9 mouse cellular contexts compared by ENCODE assay signal in genomic region chr2:24678538-24678937, GRCm38 (mm10).
DNase-seq lines count a peak whose midpoint lies in the region; ATAC-seq lines count a peak whose summit lies in the region.
"Had no signal": no experiment of that assay in that cellular context is flagged by ENCODE, and none has a peak within 500 bp of the region (broad histone marks: within the 10 kb centered on the region; RNA-seq: fewer than 3 reads in every experiment).

No protein-coding gene starts in this region.

- WGBS in hindbrain, embryonic 12.5 days, result 79% methylated on average over 5 of the region's 5 CpGs
- WGBS in hindbrain, embryonic 16.5 days, result 75% methylated on average over 5 of the region's 5 CpGs
- WGBS in midbrain, embryonic 13.5 days, result 81% methylated on average over 5 of the region's 5 CpGs
- WGBS in midbrain, embryonic 15.5 days, result 71% methylated on average over 5 of the region's 5 CpGs
- 58% methylated on average over 5 of the region's 5 CpGs for WGBS in intestine, embryonic 15.5 days
- WGBS in stomach, embryonic 16.5 days, result 51% methylated on average over 5 of the region's 5 CpGs

- peaks cover 10% of the 10 kb centered on the region; the same call in 1 of the 2 replicates for H3K27me3 ChIP-seq in hindbrain, embryonic 12.5 days
- H3K27me3 ChIP-seq in hindbrain, embryonic 16.5 days (replicated peaks; ENCODE audit: control insufficient read depth, insufficient read depth, low read length), result no peaks in the 10 kb centered on the region
- H3K27me3 ChIP-seq in midbrain, embryonic 13.5 days, result no peaks in the 10 kb centered on the region
- H3K27me3 ChIP-seq in midbrain, embryonic 15.5 days (replicated peaks), result no peaks in the 10 kb centered on the region
- no peaks in the 10 kb centered on the region; the same call in 1 of the 2 replicates for H3K27me3 ChIP-seq in intestine, embryonic 15.5 days (replicated peaks)
- no peaks in the 10 kb centered on the region for H3K27me3 ChIP-seq in stomach, embryonic 16.5 days (ENCODE audit: control insufficient read depth, insufficient read depth, low read length)

- peak overlapping the region; percentile 41; the same call in 1 of the 2 replicates for H3K4me2 ChIP-seq in hindbrain, embryonic 12.5 days (replicated peaks)
- no peak overlapping the region for H3K4me2 ChIP-seq in hindbrain, embryonic 16.5 days (ENCODE audit: low read length)
- H3K4me2 ChIP-seq in midbrain, embryonic 13.5 days (replicated peaks), result peak overlapping the region; percentile 42; the same call in 1 of the 2 replicates
- H3K4me2 ChIP-seq in midbrain, embryonic 15.5 days, result no peak overlapping the region
- peak overlapping the region; percentile 69 for H3K4me2 ChIP-seq in intestine, embryonic 15.5 days (replicated peaks)
- peak overlapping the region; percentile 58 for H3K4me2 ChIP-seq in stomach, embryonic 16.5 days (ENCODE audit: low read depth, low read length)

- ATAC-seq in hindbrain, embryonic 12.5 days (ENCODE audit: low FRiP score), result no peak
- no peak for ATAC-seq in hindbrain, embryonic 16.5 days
- ATAC-seq in midbrain, embryonic 13.5 days, result peak; percentile 5; the same call in 1 of the 2 replicates
- ATAC-seq in midbrain, embryonic 15.5 days (replicated peaks), result no peak
- no peak for ATAC-seq in intestine, embryonic 15.5 days
- ATAC-seq in stomach, embryonic 16.5 days (ENCODE audit: insufficient read depth, low FRiP score), result peak; percentile 87
- ATAC-seq: activated CD4-positive, CD25-positive, alpha-beta regulatory T cell, adult 4 months had no signal

- no peak overlapping the region for H3K4me3 ChIP-seq in hindbrain, embryonic 12.5 days
- H3K4me3 ChIP-seq in hindbrain, embryonic 16.5 days (ENCODE audit: low read length), result no peak overlapping the region
- no peak overlapping the region for H3K4me3 ChIP-seq in midbrain, embryonic 13.5 days (replicated peaks)
- H3K4me3 ChIP-seq in midbrain, embryonic 15.5 days, result no peak overlapping the region
- no peak overlapping the region for H3K4me3 ChIP-seq in intestine, embryonic 15.5 days (replicated peaks)
- H3K4me3 ChIP-seq in stomach, embryonic 16.5 days (replicated peaks; ENCODE audit: low read length), result peak overlapping the region; percentile 33

- DNase-seq in layer of hippocampus, adult 11-12 months (ENCODE audit: low spot score), result no peak

- H3K36me3 ChIP-seq in hindbrain, embryonic 12.5 days, result peaks cover 18% of the 10 kb centered on the region; the same call in 1 of the 2 replicates
- peaks cover 9% of the 10 kb centered on the region; the same call in 1 of the 2 replicates for H3K36me3 ChIP-seq in hindbrain, embryonic 16.5 days (ENCODE audit: control insufficient read depth, insufficient read depth, low read length)
- peaks cover 62% of the 10 kb centered on the region for H3K36me3 ChIP-seq in midbrain, embryonic 13.5 days
- peaks cover 12% of the 10 kb centered on the region for H3K36me3 ChIP-seq in midbrain, embryonic 15.5 days (replicated peaks)
- H3K36me3 ChIP-seq in intestine, embryonic 15.5 days, result no peaks in the 10 kb centered on the region
- H3K36me3 ChIP-seq in stomach, embryonic 16.5 days (ENCODE audit: control insufficient read depth, insufficient read depth, low read length), result no peaks in the 10 kb centered on the region

- no peaks in the 10 kb centered on the region for H3K9me3 ChIP-seq in hindbrain, embryonic 12.5 days (replicated peaks)
- H3K9me3 ChIP-seq in hindbrain, embryonic 16.5 days (ENCODE audit: control insufficient read depth, low read length), result no peaks in the 10 kb centered on the region
- H3K9me3 ChIP-seq in midbrain, embryonic 13.5 days, result no peaks in the 10 kb centered on the region
- no peaks in the 10 kb centered on the region for H3K9me3 ChIP-seq in midbrain, embryonic 15.5 days
- no peaks in the 10 kb centered on the region for H3K9me3 ChIP-seq in intestine, embryonic 15.5 days
- H3K9me3 ChIP-seq in stomach, embryonic 16.5 days (replicated peaks; ENCODE audit: control insufficient read depth, low read length), result no peaks in the 10 kb centered on the region

- H3K4me1 ChIP-seq in hindbrain, embryonic 12.5 days, result peaks cover 10% of the 10 kb centered on the region
- peaks cover 4% of the 10 kb centered on the region; the same call in 1 of the 2 replicates for H3K4me1 ChIP-seq in hindbrain, embryonic 16.5 days (ENCODE audit: control insufficient read depth, insufficient read depth, low read depth, low read length)
- H3K4me1 ChIP-seq in midbrain, embryonic 13.5 days (replicated peaks), result peaks cover 9% of the 10 kb centered on the region
- H3K4me1 ChIP-seq in midbrain, embryonic 15.5 days, result peaks cover 3% of the 10 kb centered on the region; the same call in 1 of the 2 replicates
- 0 out of 2 replicates have a peak, but pooled peaks cover 3% of the 10 kb centered on the region for H3K4me1 ChIP-seq in intestine, embryonic 15.5 days (replicated peaks)
- H3K4me1 ChIP-seq in stomach, embryonic 16.5 days (ENCODE audit: control insufficient read depth, insufficient read depth, low read length), result 0 out of 2 replicates have a peak, but pooled peaks cover 3% of the 10 kb centered on the region

- H3K9ac ChIP-seq in hindbrain, embryonic 12.5 days, result no peak overlapping the region
- no peak overlapping the region for H3K9ac ChIP-seq in hindbrain, embryonic 16.5 days (ENCODE audit: low read depth, low read length)
- H3K9ac ChIP-seq in midbrain, embryonic 13.5 days (replicated peaks), result no peak overlapping the region
- H3K9ac ChIP-seq in midbrain, embryonic 15.5 days, result no peak overlapping the region
- no peak overlapping the region for H3K9ac ChIP-seq in intestine, embryonic 15.5 days
- peak overlapping the region; percentile 52 for H3K9ac ChIP-seq in stomach, embryonic 16.5 days (ENCODE audit: low read length)

- H3K27ac ChIP-seq in hindbrain, embryonic 12.5 days, result no peak overlapping the region
- H3K27ac ChIP-seq in hindbrain, embryonic 16.5 days (ENCODE audit: low read depth, low read length), result no peak overlapping the region
- no peak overlapping the region for H3K27ac ChIP-seq in midbrain, embryonic 13.5 days
- H3K27ac ChIP-seq in midbrain, embryonic 15.5 days, result no peak overlapping the region
- no peak overlapping the region for H3K27ac ChIP-seq in intestine, embryonic 15.5 days
- peak overlapping the region; percentile 19; the same call in 1 of the 2 replicates for H3K27ac ChIP-seq in stomach, embryonic 16.5 days (ENCODE audit: low read length)
- H3K27ac ChIP-seq: kidney, postnatal 0 days had no signal

Comparison
In these comparisons a context has a peak if more than half of its experiments do, and no peak if none do; other contexts are left out.
1. ATAC-seq: peak in midbrain, embryonic 13.5 days (single experiment) and stomach, embryonic 16.5 days (single experiment); none in hindbrain, embryonic 12.5 days (single experiment), hindbrain, embryonic 16.5 days (single experiment), midbrain, embryonic 15.5 days (single experiment) and intestine, embryonic 15.5 days (single experiment).
2. H3K4me2 ChIP-seq: peak in hindbrain, embryonic 12.5 days (single experiment), midbrain, embryonic 13.5 days (single experiment), intestine, embryonic 15.5 days (single experiment) and stomach, embryonic 16.5 days (single experiment); none in hindbrain, embryonic 16.5 days (single experiment) and midbrain, embryonic 15.5 days (single experiment).